Mouse (Mus musculus): ENCODE results near the gene C1qtnf7. TPM values are rescaled to one million over a fixed set of nuclear protein-coding genes. Genes with fewer than 3 reads are reported as not detected.

Gene C1qtnf7
- polyA plus RNA-seq, 1 experiment: 0.96 TPM

- H3K4me3 ChIP-seq (ENCODE audit: control insufficient read depth, insufficient read depth, low read length): no peak overlapping the region
- no peak for DNase-seq
- no peaks in the 10 kb centered on the region for H3K27me3 ChIP-seq (ENCODE audit: control insufficient read depth, insufficient read depth, low read length)
- 83% methylated on average over 13 of the region's 13 CpGs for WGBS
- H3K4me1 ChIP-seq (replicated peaks; ENCODE audit: control insufficient read depth, insufficient read depth, low read length): no peaks in the 10 kb centered on the region
- H3K27ac ChIP-seq (ENCODE audit: control insufficient read depth, insufficient read depth, low read length): no peak overlapping the region
- TF ChIP-seq POLR2A (IDR thresholded peaks at IDR 0.05; ENCODE audit: control insufficient read depth, extremely low read depth, insufficient read depth, low read length, poor library complexity) (no peak), CTCF (IDR thresholded peaks at IDR 0.05; ENCODE audit: borderline replicate concordance, control insufficient read depth, extremely low read depth, insufficient read depth, low read length, poor library complexity) (no peak)
- H3K36me3 ChIP-seq (ENCODE audit: control insufficient read depth, insufficient read depth, low read length): no peaks in the 10 kb centered on the region
Observed at GRCm38 (mm10) chr5:43517313-43517712, 2.0 kb downstream of the C1qtnf7 start.

GRCm38 (mm10) chr5:43519905-43520304 is 4.6 kb downstream of the C1qtnf7 start:
- no peak overlapping the region for H3K4me3 ChIP-seq (ENCODE audit: control insufficient read depth, insufficient read depth, low read length)
- 96% methylated on average over 2 of the region's 2 CpGs for WGBS
- no peaks in the 10 kb centered on the region for H3K27me3 ChIP-seq (ENCODE audit: control insufficient read depth, insufficient read depth, low read length)
- H3K36me3 ChIP-seq (ENCODE audit: control insufficient read depth, insufficient read depth, low read length): no peaks in the 10 kb centered on the region
- no peak for DNase-seq
- TF ChIP-seq POLR2A (IDR thresholded peaks at IDR 0.05; ENCODE audit: control insufficient read depth, extremely low read depth, insufficient read depth, low read length, poor library complexity) (no peak), CTCF (IDR thresholded peaks at IDR 0.05; ENCODE audit: borderline replicate concordance, control insufficient read depth, extremely low read depth, insufficient read depth, low read length, poor library complexity) (no peak)
- no peak overlapping the region for H3K27ac ChIP-seq (ENCODE audit: control insufficient read depth, insufficient read depth, low read length)
- H3K4me1 ChIP-seq (replicated peaks; ENCODE audit: control insufficient read depth, insufficient read depth, low read length): no peaks in the 10 kb centered on the region

GRCm38 (mm10) chr5:43521369-43521768 is 6.0 kb downstream of the C1qtnf7 start:
- Histone ChIP-seq H3K27me3 (ENCODE audit: control insufficient read depth, insufficient read depth, low read length) (no peaks in the 10 kb centered on the region), H3K36me3 (ENCODE audit: control insufficient read depth, insufficient read depth, low read length) (no peaks in the 10 kb centered on the region), H3K27ac (ENCODE audit: control insufficient read depth, insufficient read depth, low read length) (no peak overlapping the region), H3K4me1 (replicated peaks; ENCODE audit: control insufficient read depth, insufficient read depth, low read length) (no peaks in the 10 kb centered on the region), H3K4me3 (ENCODE audit: control insufficient read depth, insufficient read depth, low read length) (no peak overlapping the region)
- no peak for DNase-seq
- no peak for TF ChIP-seq POLR2A (IDR thresholded peaks at IDR 0.05; ENCODE audit: control insufficient read depth, extremely low read depth, insufficient read depth, low read length, poor library complexity)
- no peak for TF ChIP-seq CTCF (IDR thresholded peaks at IDR 0.05; ENCODE audit: borderline replicate concordance, control insufficient read depth, extremely low read depth, insufficient read depth, low read length, poor library complexity)
- 63% methylated on average over 7 of the region's 7 CpGs for WGBS

GRCm38 (mm10) chr5:43522866-43523265 is 7.5 kb downstream of the C1qtnf7 start:
- H3K4me3 ChIP-seq (ENCODE audit: control insufficient read depth, insufficient read depth, low read length): no peak overlapping the region
- DNase-seq: no peak
- H3K27ac ChIP-seq (ENCODE audit: control insufficient read depth, insufficient read depth, low read length): no peak overlapping the region
- WGBS: 92% methylated on average over 1 of the region's 1 CpGs
- H3K36me3 ChIP-seq (ENCODE audit: control insufficient read depth, insufficient read depth, low read length): no peaks in the 10 kb centered on the region
- H3K4me1 ChIP-seq (replicated peaks; ENCODE audit: control insufficient read depth, insufficient read depth, low read length): no peaks in the 10 kb centered on the region
- no peak for TF ChIP-seq POLR2A (IDR thresholded peaks at IDR 0.05; ENCODE audit: control insufficient read depth, extremely low read depth, insufficient read depth, low read length, poor library complexity)
- no peak for TF ChIP-seq CTCF (IDR thresholded peaks at IDR 0.05; ENCODE audit: borderline replicate concordance, control insufficient read depth, extremely low read depth, insufficient read depth, low read length, poor library complexity)
- H3K27me3 ChIP-seq (ENCODE audit: control insufficient read depth, insufficient read depth, low read length): no peaks in the 10 kb centered on the region

GRCm38 (mm10) chr5:43526874-43527584 is 11.7 kb downstream of the C1qtnf7 start:
- no peak for DNase-seq
- Histone ChIP-seq H3K36me3 (ENCODE audit: control insufficient read depth, insufficient read depth, low read length) (no peaks in the 10 kb centered on the region), H3K4me3 (ENCODE audit: control insufficient read depth, insufficient read depth, low read length) (no peak overlapping the region), H3K4me1 (replicated peaks; ENCODE audit: control insufficient read depth, insufficient read depth, low read length) (no peaks in the 10 kb centered on the region), H3K27me3 (ENCODE audit: control insufficient read depth, insufficient read depth, low read length) (no peaks in the 10 kb centered on the region), H3K27ac (ENCODE audit: control insufficient read depth, insufficient read depth, low read length) (no peak overlapping the region)
- TF ChIP-seq POLR2A (IDR thresholded peaks at IDR 0.05; ENCODE audit: control insufficient read depth, extremely low read depth, insufficient read depth, low read length, poor library complexity): no peak
- whole genome bisulfite sequencing: 90% methylated on average over 6 of the region's 6 CpGs

GRCm38 (mm10) chr5:43530186-43530585 is 14.8 kb downstream of the C1qtnf7 start:
- TF ChIP-seq CTCF (IDR thresholded peaks at IDR 0.05; ENCODE audit: borderline replicate concordance, control insufficient read depth, extremely low read depth, insufficient read depth, low read length, poor library complexity): no peak
- no peak for TF ChIP-seq POLR2A (IDR thresholded peaks at IDR 0.05; ENCODE audit: control insufficient read depth, extremely low read depth, insufficient read depth, low read length, poor library complexity)
- H3K4me3 ChIP-seq (ENCODE audit: control insufficient read depth, insufficient read depth, low read length): no peak overlapping the region
- DNase-seq: no peak
- H3K27ac ChIP-seq (ENCODE audit: control insufficient read depth, insufficient read depth, low read length): no peak overlapping the region
- WGBS: 97% methylated on average over 3 of the region's 3 CpGs
- H3K4me1 ChIP-seq (replicated peaks; ENCODE audit: control insufficient read depth, insufficient read depth, low read length): no peaks in the 10 kb centered on the region
- no peaks in the 10 kb centered on the region for H3K27me3 ChIP-seq (ENCODE audit: control insufficient read depth, insufficient read depth, low read length)
- H3K36me3 ChIP-seq (ENCODE audit: control insufficient read depth, insufficient read depth, low read length): no peaks in the 10 kb centered on the region

GRCm38 (mm10) chr5:43530886-43531285 is 15.5 kb downstream of the C1qtnf7 start:
- Histone ChIP-seq H3K27ac (ENCODE audit: control insufficient read depth, insufficient read depth, low read length) (no peak overlapping the region), H3K4me1 (replicated peaks; ENCODE audit: control insufficient read depth, insufficient read depth, low read length) (no peaks in the 10 kb centered on the region), H3K4me3 (ENCODE audit: control insufficient read depth, insufficient read depth, low read length) (no peak overlapping the region), H3K36me3 (ENCODE audit: control insufficient read depth, insufficient read depth, low read length) (no peaks in the 10 kb centered on the region), H3K27me3 (ENCODE audit: control insufficient read depth, insufficient read depth, low read length) (no peaks in the 10 kb centered on the region)
- DNase-seq: no peak
- 91% methylated on average over 1 of the region's 1 CpGs for WGBS
- TF ChIP-seq POLR2A (IDR thresholded peaks at IDR 0.05; ENCODE audit: control insufficient read depth, extremely low read depth, insufficient read depth, low read length, poor library complexity) (no peak), CTCF (IDR thresholded peaks at IDR 0.05; ENCODE audit: borderline replicate concordance, control insufficient read depth, extremely low read depth, insufficient read depth, low read length, poor library complexity) (no peak)
